Mouse (Mus musculus) heart, adult 8-10 months (tissue): Measurements from ENCODE around the gene Zmiz1. TPM values are rescaled to one million over a fixed set of nuclear protein-coding genes. Genes with fewer than 3 reads are reported as not detected.

ENCODE experiments used
- DNase-seq: peaks from one replicate; pipeline ENCODE4 v3.0.0; 2022; ENCODE audit warnings: low spot score
- total RNA-seq, 4 experiments: library from RNA; stranded (reverse); gene quantifications; 2 replicates each; pipeline ENCODE4 v1.2.4; 2022

Zmiz1 gene
- total RNA-seq, 4 experiments from 2014 or later: 34.7 to 44.1 (median 40.4) TPM

- no peak for DNase-seq
Measured at GRCm38 (mm10) chr14:25489336-25490078, 30.5 kb downstream of the Zmiz1 start.

DNA sequence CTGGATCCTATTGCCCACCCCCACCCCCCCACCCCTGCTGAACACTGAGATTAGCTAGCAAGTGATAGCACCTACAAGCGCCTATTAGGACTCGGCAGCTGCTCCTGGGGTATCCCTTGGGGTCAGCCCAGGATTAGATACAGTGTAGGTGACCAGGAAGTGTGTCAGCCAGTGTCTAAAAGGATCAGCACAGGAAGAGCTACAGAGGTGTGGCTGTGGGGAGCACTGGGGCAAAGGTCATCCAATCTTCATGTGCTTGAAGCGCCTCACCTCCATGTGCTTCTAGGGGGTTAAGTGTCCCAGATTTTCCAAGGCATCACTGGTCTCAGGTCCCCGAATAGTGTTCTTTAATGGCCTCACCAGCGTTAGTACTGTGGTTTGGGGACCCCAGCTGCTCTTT, 33.0 kb downstream of the Zmiz1 start:
- no peak for DNase-seq

DNA sequence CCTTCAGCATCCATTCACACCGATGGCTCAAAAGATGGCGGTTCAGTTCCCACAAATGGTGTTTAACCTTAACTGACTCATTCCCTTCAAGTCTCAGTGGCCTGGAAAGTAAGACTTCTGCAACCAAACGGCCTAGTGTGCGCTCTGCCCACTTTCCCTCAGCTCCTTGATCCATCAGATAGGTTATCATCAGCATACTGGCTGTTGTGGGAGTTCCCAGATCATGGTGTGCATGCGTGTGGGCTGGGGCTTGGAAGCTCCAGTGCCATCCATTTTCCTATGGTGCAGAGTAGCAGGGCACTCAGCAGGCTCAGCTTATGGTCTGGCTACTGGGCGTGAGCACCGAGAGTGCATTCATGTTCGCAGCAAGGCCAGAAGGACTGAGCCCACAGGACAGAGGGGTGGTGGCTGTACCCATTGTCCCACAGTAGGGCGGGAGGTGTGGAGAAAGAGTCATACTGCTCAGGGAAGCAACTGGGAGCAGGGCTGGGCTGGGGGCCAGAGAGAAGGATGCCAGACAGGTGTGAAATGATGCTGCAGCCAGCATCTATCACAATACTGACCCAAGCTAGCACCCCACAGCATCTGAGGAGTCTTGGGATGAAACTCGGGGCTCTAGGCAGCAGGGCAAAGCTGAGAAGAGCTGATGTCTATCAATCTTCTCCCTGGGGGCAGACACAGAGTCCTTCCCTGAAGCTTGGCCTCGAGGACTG, 33.7 kb downstream of the Zmiz1 start:
- DNase-seq: no peak

DNA sequence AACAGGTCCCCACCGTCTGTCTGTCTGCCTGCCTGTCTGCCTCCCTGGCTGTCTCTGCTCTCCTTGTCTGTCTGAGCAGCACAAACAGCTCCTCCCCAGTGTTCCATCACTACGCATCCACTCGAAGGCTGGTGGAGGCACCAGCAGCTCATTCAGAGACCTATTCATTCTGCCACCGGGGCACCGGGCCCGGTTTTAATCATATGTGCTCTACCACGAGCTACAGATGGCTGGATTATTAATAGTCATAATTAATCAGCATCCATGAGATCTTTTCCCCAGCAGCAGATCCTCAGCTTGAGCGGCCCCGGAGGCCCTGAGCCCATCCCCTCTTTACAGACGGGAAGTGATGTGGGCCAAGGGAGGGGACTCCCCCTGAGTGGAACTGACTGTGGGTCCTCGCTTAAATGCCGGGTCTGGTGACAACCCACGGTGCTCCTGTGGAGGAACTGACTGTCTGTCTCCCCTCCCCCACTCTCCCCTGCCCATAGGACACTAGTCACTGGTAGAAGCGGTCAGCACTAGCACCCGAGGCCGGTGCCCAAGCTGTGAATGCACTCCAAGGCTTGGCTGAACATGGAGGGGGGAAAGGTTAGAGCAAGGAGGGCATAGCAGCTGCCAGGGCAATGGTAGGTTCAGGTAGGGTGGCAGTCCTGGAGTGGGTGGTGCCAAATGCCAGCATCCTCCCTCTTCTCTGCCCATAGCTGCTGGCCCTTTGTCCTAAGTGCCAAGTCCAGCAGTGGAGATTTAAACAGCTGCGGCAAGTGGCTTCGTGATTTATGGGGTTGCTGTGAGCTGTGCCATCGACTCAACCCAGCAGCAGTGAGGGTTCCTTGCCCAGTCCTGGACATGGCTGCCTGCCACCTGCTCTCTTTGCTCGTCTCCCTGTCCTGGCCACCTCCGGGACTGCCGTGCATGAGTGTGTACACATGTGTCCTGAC, 34.6 kb downstream of the Zmiz1 start:
- no peak for DNase-seq

DNA sequence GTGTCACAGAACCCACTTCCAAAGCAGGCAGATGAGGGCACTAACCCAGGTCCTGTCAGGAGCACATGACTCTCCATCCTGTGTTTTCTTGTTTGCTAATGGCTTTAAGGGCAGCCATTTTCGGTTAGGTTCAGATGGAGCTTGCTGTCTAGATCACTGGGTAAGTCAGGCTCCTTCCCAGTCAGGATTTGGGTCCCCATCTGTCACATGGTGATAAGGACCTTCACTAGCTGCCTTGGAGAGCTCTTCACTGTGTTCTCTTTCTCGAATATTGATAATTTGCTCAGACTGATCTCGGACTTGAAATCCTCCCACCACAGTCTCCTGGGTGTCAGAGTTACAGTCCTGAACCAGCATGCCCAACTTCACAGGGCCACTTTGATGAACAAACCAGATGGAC, 35.8 kb downstream of the Zmiz1 start:
- no peak for DNase-seq

DNA sequence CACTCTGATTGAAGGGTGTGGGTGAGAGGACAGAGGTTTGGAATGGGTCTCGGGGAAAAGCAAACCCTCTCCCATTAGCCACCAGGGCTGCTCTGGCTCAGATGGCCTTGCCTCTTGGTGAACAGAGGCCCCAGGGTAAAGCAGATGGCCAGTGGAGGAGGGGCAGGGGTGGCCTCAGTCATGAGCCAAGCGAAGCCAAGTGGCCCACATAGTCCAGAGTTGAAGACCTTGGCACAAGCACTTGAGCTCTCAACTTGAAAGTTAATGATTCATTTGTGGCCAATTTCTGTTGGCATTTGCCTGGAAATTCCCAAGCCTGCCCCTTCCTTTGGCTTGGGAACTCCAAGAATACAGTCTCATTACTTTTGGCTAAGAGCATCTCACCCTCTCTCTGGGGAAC, 37.1 kb downstream of the Zmiz1 start:
- DNase-seq: no peak

DNA sequence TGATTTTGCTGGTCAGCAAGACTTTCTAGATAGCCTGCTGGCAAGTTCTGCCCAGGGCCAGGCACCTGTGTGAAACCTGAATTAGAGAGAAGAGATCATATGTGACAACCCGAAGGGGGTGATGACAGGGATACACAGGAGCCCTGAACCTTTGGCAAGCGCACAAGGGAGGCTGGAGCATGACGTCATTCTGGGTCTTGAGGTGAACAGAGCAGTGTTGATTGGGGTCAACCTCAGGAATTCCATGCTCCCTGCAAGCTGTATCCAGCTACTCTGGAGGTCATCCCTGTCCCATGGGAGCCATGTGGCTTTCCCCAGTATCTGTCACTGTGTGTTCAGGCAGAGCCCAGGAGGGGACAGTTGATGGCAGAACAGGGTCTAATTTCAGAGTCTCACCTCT, 38.0 kb downstream of the Zmiz1 start:
- no peak for DNase-seq

DNA sequence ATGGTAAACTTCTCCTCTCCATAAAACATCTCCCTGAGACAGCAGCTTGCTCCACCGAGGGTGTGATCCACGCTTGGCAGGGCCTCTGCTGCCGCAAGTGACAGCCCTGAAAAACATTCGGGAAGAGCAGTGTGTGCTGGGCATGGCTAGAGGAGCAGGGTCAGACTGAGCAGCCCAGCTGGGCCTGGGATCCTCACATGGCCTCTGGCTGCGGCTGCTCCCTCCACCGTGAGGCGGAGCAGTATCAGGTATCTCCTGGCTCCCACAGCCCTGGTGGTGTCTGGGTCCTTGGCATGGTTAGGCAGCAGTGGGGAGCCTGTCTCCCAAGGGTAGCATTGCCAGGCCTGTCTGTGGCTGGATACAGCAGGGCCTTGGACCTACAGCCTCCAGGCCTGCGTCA, 38.6 kb downstream of the Zmiz1 start:
- no peak for DNase-seq

DNA sequence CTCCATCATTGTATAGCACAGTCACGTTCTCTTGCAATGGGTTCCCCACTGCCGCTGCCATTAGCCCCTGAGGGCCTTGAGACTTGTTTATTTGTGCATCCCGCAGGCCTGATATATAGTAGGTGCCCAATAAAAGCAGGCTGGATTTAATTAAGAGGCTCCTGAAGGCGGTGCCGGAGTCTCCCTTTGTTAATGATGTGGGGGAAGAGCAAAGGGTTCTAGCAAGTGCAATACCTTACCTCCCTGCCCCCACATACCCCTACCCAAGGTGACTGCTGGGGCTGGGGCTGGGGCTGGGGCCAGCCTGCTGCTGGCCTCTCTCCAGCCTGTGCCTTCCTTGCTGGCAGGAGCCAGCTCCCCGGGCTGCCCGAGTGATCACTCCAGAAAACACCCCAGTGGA, 39.4 kb downstream of the Zmiz1 start:
- no peak for DNase-seq

- DNase-seq: no peak
Measured at GRCm38 (mm10) chr14:25499526-25499925, 40.5 kb downstream of the Zmiz1 start.

GRCm38 (mm10) chr14:25500511-25501120, 41.6 kb downstream of the Zmiz1 start:
- DNase-seq: no peak

DNA sequence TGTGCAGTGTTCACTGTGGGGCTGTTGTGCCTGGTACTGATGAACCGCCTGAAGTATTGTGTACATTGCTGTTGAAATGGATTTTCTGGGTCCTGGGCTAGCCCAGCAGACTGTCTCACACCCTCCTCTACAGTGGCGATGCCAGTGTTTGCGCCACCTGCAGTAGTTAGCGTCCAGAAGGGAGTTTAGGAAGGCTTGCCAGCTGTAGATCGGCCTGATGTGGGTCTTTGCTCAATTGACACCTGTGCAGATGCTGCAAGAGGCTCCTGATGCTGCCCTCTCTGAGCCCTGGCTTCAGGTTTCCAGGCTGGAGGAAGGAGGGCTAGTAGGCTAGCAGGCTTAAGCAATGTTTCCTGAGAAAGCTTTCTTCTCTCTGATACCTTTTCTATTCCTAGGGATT, 42.5 kb downstream of the Zmiz1 start:
- no peak for DNase-seq

GRCm38 (mm10) chr14:25502355-25502754, 43.4 kb downstream of the Zmiz1 start:
- DNase-seq: no peak

DNA sequence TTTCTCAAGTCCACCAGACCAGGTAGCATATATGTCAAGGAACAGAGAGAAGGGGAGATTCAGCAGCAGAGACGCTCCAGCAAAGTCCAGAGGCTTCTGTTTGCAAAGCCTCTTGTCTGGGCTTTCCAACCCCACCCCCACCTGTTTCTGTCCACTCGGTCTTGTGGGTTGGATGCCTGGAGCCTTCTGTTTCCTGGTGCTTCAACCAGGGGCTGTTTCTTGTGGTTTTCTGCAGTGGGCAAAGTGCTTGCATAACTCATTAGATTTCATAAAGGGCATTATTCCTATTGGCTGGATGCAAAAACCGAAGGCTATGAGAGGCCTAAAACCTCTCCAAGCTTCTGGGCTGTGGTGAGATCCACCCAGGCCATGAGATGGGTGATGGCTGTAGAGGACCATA, 45.3 kb downstream of the Zmiz1 start:
- no peak for DNase-seq

DNA sequence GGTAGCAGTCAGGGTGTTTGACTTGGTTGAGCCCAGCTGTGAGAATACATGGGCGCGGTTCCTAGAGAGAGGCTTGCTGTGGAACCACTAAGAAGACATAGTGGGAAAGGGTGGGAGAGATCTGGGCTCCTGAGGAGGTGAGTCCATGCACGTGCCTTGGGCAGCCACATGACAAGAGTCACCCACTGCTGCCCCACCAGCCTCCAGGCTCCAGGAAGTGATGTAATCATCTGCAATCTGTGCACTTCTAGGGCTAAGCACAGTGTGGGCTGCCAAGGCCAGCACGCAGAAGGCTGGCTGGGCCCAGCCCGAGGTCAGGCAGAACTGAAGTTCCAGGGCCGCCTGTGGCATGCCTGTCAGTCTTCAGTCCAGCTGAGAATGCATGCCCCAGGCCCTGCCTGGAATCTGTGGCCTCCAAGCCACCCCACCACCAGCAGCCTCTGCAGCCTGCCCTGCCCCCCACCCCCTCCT, 46.3 kb downstream of the Zmiz1 start:
- no peak for DNase-seq

- DNase-seq: no peak
Measured at GRCm38 (mm10) chr14:25508111-25508756, 49.2 kb downstream of the Zmiz1 start.

GRCm38 (mm10) chr14:25508757-25509139, 49.8 kb downstream of the Zmiz1 start:
- no peak for DNase-seq

GRCm38 (mm10) chr14:25509450-25510129, 50.6 kb downstream of the Zmiz1 start:
- DNase-seq: no peak

DNA sequence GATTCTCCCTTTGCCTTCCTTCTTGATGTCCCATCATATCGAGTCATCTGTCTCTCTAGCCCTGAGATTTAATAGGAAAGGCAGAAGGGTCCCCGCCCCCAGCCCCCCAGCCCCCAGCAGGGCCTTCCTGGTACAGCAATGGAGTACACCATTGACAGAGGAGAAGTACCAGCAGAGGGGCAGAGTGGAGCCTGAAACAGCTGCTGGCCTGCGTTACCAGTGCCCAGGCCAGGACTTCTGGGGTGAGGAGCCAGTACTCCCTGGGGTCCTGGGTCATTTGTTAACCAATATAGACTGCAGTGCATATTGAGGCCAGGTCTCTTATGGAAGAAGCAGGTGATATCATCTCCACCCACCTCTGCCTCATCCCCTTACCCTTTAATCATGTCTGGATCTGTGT, 51.4 kb downstream of the Zmiz1 start:
- no peak for DNase-seq

- no peak for DNase-seq
Measured at GRCm38 (mm10) chr14:25510987-25511386, 52.0 kb downstream of the Zmiz1 start.

GRCm38 (mm10) chr14:25511564-25511963, 52.6 kb downstream of the Zmiz1 start:
- DNase-seq: no peak
